Mouse (Mus musculus) heart, embryonic 13.5 days (tissue): ENCODE results near the gene Gm44973. TPM values are rescaled to one million over a fixed set of nuclear protein-coding genes. Genes with fewer than 3 reads are reported as not detected.
A peak's percentile ranks its signal among the peaks of the same experiment; 100 is the strongest.

Experiments
- ATAC-seq: fragments of 200-750 bp; cut with Nextera tagmentation; 2 replicates; pipeline ENCODE4 v1.8.0; 2017; ENCODE audit warnings: moderate TSS enrichment; ENCODE audit not compliant: insufficient number of reproducible peaks, low FRiP score, low TSS enrichment; ENCODE audit errors: extremely low read depth
- H3K27ac ChIP-seq: fragments of 300-500 bp; sonication (generic); replicated peaks from 2 replicates; pipeline ENCODE4 v1.5.1; 2015; ENCODE audit warnings: moderate library complexity, mild to moderate bottlenecking, inconsistent platforms
- H3K27me3 ChIP-seq: fragments of 300-500 bp; sonication (generic); replicated peaks from 2 replicates; pipeline ENCODE4 v1.6.1; 2015; ENCODE audit warnings: mild to moderate bottlenecking, inconsistent platforms
- H3K36me3 ChIP-seq: fragments of 300-500 bp; sonication (generic); 2 replicates; pipeline ENCODE4 v1.6.1; 2015; ENCODE audit warnings: mild to moderate bottlenecking, inconsistent platforms
- H3K4me1 ChIP-seq: fragments of 300-500 bp; sonication (generic); 2 replicates; pipeline ENCODE4 v1.6.1; 2015; ENCODE audit warnings: inconsistent platforms
- H3K4me2 ChIP-seq: fragments of 300-500 bp; sonication (generic); 2 replicates; pipeline ENCODE4 v1.6.1; 2015; ENCODE audit warnings: inconsistent platforms, mild to moderate bottlenecking, moderate library complexity
- H3K4me3 ChIP-seq: fragments of 300-500 bp; sonication (generic); 2 replicates; pipeline ENCODE4 v1.5.1; 2015; ENCODE audit warnings: moderate library complexity, mild to moderate bottlenecking, inconsistent platforms
- H3K9ac ChIP-seq: fragments of 300-500 bp; sonication (generic); 2 replicates; pipeline ENCODE4 v1.6.1; 2015; ENCODE audit warnings: inconsistent platforms, mild to moderate bottlenecking, moderate library complexity
- H3K9me3 ChIP-seq: fragments of 300-500 bp; sonication (generic); 2 replicates; pipeline ENCODE4 v1.6.1; 2016; ENCODE audit warnings: inconsistent platforms
- WGBS: fragments of 180-500 bp; shearing (Covaris S2); methylation state at CpG from one replicate; pipeline ENCODE4 v1.1.7; 2015; ENCODE audit warnings: mixed read lengths; 5-methylcytosine and 5-hydroxymethylcytosine counted together
- polyA plus RNA-seq: library from polyadenylated mRNA; unstranded; fragments of >200 nt; fragmentation: Nextera tagmentation; extraction: Ambion mirVana; gene quantifications from 2 replicates; pipeline ENCODE4 v1.2.1, GENCODE M21; 2015

The Gm44973 gene
- polyA plus RNA-seq, 1 experiment from 2014 or later = not detected

- Histone ChIP-seq H3K4me3 (peak overlapping the region; percentile 82), H3K9me3 (no peaks in the 10 kb centered on the region), H3K27ac (no peak overlapping the region), H3K4me2 (peak overlapping the region; percentile 94), H3K27me3 (peaks cover 70% of the 10 kb centered on the region), H3K36me3 (no peaks in the 10 kb centered on the region), H3K9ac (peak overlapping the region; percentile 94), H3K4me1 (peaks cover 40% of the 10 kb centered on the region)
- WGBS = 9% methylated on average over 32 of the region's 32 CpGs
- no peak for ATAC-seq
These were observed 38.3 kb downstream of the Gm44973 start for GRCm38 (mm10) chr7:5053456-5054179.

DNA sequence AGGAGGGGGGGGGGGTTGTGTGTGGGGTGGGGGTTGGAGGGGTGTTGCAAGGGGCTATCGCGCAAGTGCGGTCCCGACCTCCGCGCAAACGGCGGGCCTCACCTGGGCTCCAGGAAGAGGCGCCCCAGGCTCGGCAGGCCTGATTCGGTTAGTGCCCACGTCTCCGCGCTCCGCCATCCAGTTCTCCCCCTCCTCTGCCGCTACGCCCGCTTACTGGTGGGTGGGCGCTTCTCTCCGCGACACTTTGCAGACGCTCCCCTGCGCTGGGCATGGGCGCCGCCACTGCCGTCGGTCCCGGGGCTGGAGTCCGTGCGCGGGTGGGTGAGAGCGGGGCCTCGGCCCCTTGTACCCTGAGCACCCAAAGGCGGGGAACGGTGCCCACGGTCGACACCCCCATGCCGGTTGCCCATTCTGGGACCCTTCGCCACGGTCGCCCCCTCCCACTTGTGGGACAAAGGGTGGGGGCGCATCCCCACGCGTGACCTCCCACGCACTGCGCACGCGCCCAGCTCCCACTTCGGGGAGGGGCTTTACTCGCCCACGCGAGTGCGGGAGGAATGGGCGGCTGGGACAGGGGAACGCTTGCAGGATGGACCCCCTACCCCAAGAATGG, 41.5 kb downstream of the Gm44973 start:
- no peaks in the 10 kb centered on the region for H3K9me3 ChIP-seq
- no peak overlapping the region for H3K27ac ChIP-seq
- peak overlapping the region; percentile 68 for H3K4me2 ChIP-seq
- H3K4me1 ChIP-seq = peaks cover 43% of the 10 kb centered on the region
- H3K9ac ChIP-seq = peak overlapping the region; percentile 78
- no peak for ATAC-seq
- H3K4me3 ChIP-seq = peak overlapping the region; percentile 53
- WGBS = 2% methylated on average over 53 of the region's 55 CpGs
- no peaks in the 10 kb centered on the region for H3K36me3 ChIP-seq
- H3K27me3 ChIP-seq = peaks cover 77% of the 10 kb centered on the region

DNA sequence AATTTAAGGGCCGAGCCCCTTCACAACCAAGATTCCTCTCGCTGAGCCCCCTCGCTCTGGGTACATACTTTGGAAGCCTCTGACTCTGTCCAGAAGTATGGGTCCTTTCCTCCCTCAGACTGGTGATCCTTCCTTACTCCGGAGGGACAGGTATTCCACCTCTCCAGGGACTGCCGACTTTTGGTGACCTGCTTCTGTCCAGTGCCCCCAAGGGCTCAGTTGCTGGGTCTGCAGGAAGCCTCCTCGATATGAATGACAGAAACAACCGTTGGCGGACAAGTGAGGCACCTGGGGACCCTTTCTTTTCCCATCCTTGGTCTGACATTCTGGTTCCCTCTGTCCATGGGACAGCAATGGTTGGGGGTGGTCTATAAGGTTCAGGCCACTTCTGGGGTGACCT, 42.1 kb downstream of the Gm44973 start:
- peak overlapping the region; percentile 53 for H3K4me3 ChIP-seq
- peaks cover 37% of the 10 kb centered on the region for H3K4me1 ChIP-seq
- WGBS = 27% methylated on average over 8 of the region's 8 CpGs
- peak overlapping the region; percentile 68 for H3K4me2 ChIP-seq
- no peaks in the 10 kb centered on the region for H3K9me3 ChIP-seq
- ATAC-seq = no peak
- peaks cover 71% of the 10 kb centered on the region for H3K27me3 ChIP-seq
- no peak overlapping the region for H3K27ac ChIP-seq
- peak overlapping the region; percentile 78 for H3K9ac ChIP-seq
- H3K36me3 ChIP-seq = no peaks in the 10 kb centered on the region

DNA sequence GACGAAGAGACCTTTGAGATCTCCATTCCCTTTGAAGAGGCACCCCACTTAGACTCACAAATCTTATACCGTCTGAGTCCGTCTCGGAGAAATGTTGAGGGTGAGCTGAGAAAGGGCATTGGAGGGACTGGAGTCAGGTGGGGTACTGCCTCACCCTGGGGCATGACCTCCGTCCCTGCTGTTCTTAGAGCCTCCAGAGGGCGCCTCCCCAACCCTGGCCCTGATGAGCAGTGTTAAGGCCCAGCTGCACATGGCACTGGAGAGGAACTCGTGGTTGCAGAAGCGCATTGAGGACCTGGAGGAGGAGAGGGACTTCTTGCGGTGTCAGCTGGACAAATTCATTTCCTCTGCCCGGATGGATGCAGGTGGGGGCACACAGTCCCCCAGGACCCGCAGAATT, 42.5 kb downstream of the Gm44973 start:
- Histone ChIP-seq H3K36me3 (no peaks in the 10 kb centered on the region), H3K9ac (no peak overlapping the region), H3K27me3 (peaks cover 66% of the 10 kb centered on the region), H3K27ac (no peak overlapping the region), H3K4me3 (no peak overlapping the region), H3K4me2 (peak overlapping the region; percentile 68; the same call in 1 of the 2 replicates), H3K4me1 (peaks cover 32% of the 10 kb centered on the region), H3K9me3 (no peaks in the 10 kb centered on the region)
- no peak for ATAC-seq
- 34% methylated on average over 11 of the region's 11 CpGs for WGBS

- ATAC-seq = no peak
- H3K27me3 ChIP-seq = peaks cover 58% of the 10 kb centered on the region
- WGBS = 85% methylated on average over 1 of the region's 1 CpGs
These were observed 43.3 kb downstream of the Gm44973 start for GRCm38 (mm10) chr7:5058631-5059030.

DNA sequence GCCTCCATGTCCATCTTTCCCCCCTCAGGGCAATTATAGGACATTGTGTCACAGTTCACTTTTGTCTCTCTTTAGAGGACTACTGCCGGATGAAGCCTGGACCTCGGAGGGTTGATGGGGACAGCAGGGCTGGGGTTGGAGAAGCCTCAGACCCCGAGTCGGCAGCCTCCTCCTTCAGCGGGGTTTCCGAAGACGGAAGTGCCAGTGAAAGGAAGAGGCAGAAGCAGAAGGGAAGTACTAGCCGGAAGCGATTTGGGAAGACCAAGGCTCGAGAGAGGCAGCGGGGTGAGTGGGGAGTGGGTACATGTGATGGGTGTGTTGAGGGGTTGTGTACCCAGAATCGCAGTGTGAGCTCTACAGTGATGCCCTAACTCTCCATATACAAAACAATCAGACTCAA, 44.1 kb downstream of the Gm44973 start:
- H3K9me3 ChIP-seq = no peaks in the 10 kb centered on the region
- H3K4me2 ChIP-seq = no peak overlapping the region
- no peak overlapping the region for H3K27ac ChIP-seq
- peaks cover 34% of the 10 kb centered on the region for H3K4me1 ChIP-seq
- no peaks in the 10 kb centered on the region for H3K36me3 ChIP-seq
- 84% methylated on average over 12 of the region's 12 CpGs for WGBS
- no peak overlapping the region for H3K4me3 ChIP-seq
- no peak for ATAC-seq
- peaks cover 50% of the 10 kb centered on the region for H3K27me3 ChIP-seq
- peak overlapping the region; percentile 97 for H3K9ac ChIP-seq

More at GRCm38 (mm10) chr7:5058631-5059030, 43.3 kb downstream of the Gm44973 start:
- H3K4me2 ChIP-seq = no peak overlapping the region
- no peaks in the 10 kb centered on the region for H3K36me3 ChIP-seq
- H3K4me3 ChIP-seq = no peak overlapping the region
- no peak overlapping the region for H3K27ac ChIP-seq
- H3K4me1 ChIP-seq = peaks cover 32% of the 10 kb centered on the region
- H3K9ac ChIP-seq = no peak overlapping the region
- no peaks in the 10 kb centered on the region for H3K9me3 ChIP-seq

DNA sequence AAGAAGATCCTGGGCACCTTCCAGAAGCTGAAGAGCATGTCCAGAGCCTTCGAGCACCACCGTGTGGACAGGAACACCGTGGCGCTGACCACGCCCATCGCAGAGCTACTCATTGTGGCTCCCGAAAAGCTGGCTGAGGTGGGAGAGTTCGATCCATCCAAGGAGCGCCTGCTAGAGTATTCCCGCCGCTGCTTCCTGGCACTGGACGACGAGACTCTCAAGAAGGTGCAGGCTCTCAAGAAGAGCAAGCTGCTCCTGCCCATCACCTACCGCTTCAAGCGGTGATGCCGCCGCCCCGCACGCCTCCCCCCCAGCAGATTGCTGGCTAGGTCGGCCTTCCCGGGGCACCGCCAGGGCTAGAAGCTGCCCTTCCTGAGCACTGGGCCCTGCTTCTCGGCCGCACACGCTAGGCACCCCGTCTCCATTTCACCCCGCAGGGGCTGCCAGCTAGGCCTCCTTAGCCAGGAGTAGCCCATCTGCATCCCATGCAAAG, 45.0 kb downstream of the Gm44973 start:
- Histone ChIP-seq H3K27me3 (peaks cover 42% of the 10 kb centered on the region), H3K36me3 (peaks cover 1% of the 10 kb centered on the region; the same call in 1 of the 2 replicates), H3K27ac (peak overlapping the region; percentile 99), H3K4me3 (peak overlapping the region; percentile 88), H3K9ac (peak overlapping the region; percentile 97), H3K4me1 (peaks cover 40% of the 10 kb centered on the region), H3K4me2 (peak overlapping the region; percentile 96), H3K9me3 (no peaks in the 10 kb centered on the region)
- ATAC-seq = no peak
- WGBS = 3% methylated on average over 27 of the region's 27 CpGs

DNA sequence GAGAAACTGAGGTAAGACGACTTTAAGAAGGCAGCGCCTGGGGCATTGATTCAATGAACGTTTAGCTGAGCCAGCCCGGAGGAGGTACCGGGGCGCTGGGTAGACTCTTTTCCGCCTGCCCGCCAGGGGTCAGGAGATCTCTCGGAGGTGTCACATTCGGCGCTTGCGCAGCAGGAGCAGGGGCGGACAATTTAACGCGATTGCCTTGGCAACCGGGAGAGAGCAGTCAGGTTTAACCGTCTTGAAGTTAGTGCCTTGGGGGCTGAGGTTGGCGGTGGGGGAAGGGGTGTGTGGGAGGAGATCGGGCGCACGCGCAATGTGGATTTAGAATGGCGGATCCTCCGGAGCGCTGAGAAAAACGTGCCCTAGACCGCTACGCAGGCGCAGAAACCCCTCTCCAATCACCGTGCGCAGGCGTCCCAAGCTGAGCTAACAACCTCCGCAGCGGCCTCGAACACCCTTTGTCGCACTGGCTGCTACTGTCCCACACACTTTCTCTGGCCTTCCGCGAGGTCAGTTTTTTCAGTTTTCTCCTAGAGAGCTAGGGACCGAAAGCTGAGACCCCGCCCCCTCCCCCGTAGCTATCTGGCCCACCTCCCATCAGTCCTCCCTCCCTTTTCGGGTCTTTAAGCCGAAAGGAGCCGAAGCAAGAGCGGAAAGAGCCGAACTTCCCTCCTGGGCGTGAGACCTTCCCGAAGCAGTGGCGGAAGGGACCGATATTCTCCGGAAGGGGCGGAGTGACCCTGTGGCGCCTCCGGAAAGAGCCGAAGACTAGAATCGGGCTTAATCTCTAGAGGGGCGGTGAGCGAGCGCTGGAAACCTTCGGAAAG, 45.9 kb downstream of the Gm44973 start:
- H3K9me3 ChIP-seq = no peaks in the 10 kb centered on the region
- peak overlapping the region; percentile 97 for H3K9ac ChIP-seq
- peaks cover 49% of the 10 kb centered on the region for H3K4me1 ChIP-seq
- peak overlapping the region; percentile 88 for H3K4me3 ChIP-seq
- peaks cover 10% of the 10 kb centered on the region for H3K36me3 ChIP-seq
- peak overlapping the region; percentile 96 for H3K4me2 ChIP-seq
- ATAC-seq = peak; percentile 76
- WGBS = under 1% methylated on average over 60 of the region's 60 CpGs
- peak overlapping the region; percentile 99 for H3K27ac ChIP-seq
- H3K27me3 ChIP-seq = peaks cover 33% of the 10 kb centered on the region

DNA sequence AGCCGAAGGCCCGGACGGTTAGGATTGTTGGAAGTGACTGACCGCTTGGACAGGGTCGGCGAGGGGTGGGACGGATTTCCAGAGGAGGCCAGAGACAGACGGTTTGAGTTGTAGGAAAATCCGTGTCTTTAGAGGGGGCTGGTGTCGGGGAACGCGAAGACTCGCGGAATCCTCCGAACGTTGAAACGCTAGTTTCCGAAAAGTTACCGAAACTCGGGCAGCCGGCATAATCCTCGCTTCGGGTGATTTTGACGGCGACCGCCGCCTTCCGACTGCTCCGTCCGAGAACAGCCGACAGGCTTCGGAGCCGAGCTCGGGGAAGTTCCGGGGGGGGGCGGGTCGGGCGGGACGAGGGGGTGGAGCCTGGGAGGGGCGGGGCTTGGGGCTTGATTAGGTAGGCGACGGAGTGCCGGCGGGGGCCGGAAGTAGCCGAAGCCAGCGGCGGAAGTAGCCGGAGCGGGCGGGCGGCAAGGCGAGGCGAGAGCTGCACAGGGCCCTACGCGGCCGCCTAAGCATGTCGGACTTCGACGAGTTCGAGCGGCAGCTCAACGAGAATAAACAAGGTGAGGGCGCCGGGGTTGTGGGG, 46.6 kb downstream of the Gm44973 start, which contains the start of gene U2af2:
TSS of gene U2af2 (plus strand) at position 370 of the 586 bp plus-strand sequence.
- Histone ChIP-seq H3K4me3 (peak within 1 kb of the TSS; percentile 88), H3K4me2 (peak within 1 kb of the TSS; percentile 96), H3K27me3 (peaks cover 26% of the 10 kb centered on the region), H3K9me3 (no peaks in the 10 kb centered on the region), H3K9ac (peak within 1 kb of the TSS; percentile 97), H3K36me3 (peaks cover 17% of the 10 kb centered on the region), H3K4me1 (peaks cover 50% of the 10 kb centered on the region), H3K27ac (peak within 1 kb of the TSS; percentile 99)
- peak; percentile 81 for ATAC-seq
- under 1% methylated on average over 65 of the region's 65 CpGs for WGBS

- under 1% methylated on average over 51 of the region's 51 CpGs for WGBS
- Histone ChIP-seq H3K4me3 (peak overlapping the region; percentile 88), H3K4me2 (peak overlapping the region; percentile 96), H3K4me1 (peaks cover 52% of the 10 kb centered on the region), H3K9ac (peak overlapping the region; percentile 97), H3K27me3 (peaks cover 20% of the 10 kb centered on the region), H3K27ac (peak overlapping the region; percentile 99), H3K9me3 (no peaks in the 10 kb centered on the region), H3K36me3 (peaks cover 23% of the 10 kb centered on the region)
- peak; percentile 74 for ATAC-seq
These were observed 47.2 kb downstream of the Gm44973 start for GRCm38 (mm10) chr7:5062360-5063001.
